Mouse (Mus musculus) right cerebral cortex, postnatal 14 days (tissue): Measurements from ENCODE around the gene Sspo.
A peak's percentile ranks its signal among the peaks of the same experiment; 100 is the strongest.

Source experiments
- DNase-seq: peaks from one replicate; pipeline ENCODE4 v3.0.0; 2022

Gene Sspo

GRCm38 (mm10) chr6:48437679-48438376 lies 10.2 kb upstream of the Sspo start:
- no peak for DNase-seq

- no peak for DNase-seq
These were observed 9.4 kb upstream of the Sspo start for GRCm38 (mm10) chr6:48438475-48439125.

DNA sequence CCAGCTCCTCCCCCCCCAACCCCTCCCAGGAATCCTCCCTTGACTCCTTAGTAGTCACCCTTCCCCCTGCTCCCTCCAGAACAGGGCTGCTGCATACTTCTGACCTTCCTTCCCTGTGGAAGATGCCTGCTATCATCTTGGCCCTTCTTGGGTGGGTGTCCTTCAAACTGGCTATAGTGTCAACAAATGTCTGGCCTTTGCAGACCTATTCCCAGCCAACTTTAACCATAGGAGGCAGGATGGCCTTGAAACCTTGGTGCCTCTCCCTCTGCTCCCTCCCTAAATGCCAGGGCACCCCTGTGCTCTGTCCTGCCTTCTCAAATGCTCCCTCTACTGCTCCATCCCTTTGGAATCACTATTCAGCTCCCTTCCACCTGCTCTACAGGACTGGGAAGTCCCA lies 8.4 kb upstream of the Sspo start:
- DNase-seq, result no peak

- DNase-seq, result no peak
These were observed 7.6 kb upstream of the Sspo start for GRCm38 (mm10) chr6:48440306-48441014.

DNA sequence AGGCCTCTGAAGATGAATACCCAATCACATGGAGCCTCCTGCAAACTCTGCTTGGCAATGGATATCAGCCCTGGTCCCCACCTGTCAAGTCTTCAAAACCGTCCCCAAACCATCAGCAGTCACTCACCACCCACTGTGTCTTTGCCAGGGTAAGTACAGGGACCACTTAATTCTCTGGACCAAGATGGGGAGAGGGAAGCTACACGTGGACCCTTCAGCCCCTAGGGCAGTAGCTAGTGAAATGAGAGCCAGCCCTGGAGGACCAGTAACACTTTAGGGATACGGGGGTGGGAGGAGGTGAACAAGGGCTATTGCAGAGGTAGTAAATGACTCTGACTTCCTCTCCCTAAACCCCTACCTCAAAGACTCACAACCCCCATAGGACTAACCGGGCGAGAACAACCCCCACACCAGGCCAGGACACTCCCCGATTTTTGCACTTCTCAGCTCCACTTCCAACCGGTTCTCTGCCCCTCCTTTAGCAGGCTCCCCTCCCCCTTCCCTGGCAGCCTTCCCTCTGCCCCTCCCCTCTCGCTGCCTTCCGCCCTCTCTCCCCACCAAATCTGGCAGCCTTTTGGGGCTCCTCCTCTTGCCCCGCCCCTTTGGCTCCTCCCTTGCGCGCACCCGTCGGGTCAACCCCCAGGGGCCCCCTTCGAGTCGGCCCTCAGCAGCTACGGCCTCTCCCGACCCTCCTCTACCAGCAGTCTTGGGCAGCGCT lies 4.3 kb upstream of the Sspo start:
- DNase-seq, result peak; percentile 88

- DNase-seq, result peak; percentile 92
These were observed 3.5 kb upstream of the Sspo start for GRCm38 (mm10) chr6:48444310-48445180.

- peak; percentile 51 for DNase-seq
These were observed 2.6 kb upstream of the Sspo start, which contains the start of gene Zfp467 for GRCm38 (mm10) chr6:48445181-48446101. TSS of gene Zfp467 (minus strand) at chr6:48445825.

DNA sequence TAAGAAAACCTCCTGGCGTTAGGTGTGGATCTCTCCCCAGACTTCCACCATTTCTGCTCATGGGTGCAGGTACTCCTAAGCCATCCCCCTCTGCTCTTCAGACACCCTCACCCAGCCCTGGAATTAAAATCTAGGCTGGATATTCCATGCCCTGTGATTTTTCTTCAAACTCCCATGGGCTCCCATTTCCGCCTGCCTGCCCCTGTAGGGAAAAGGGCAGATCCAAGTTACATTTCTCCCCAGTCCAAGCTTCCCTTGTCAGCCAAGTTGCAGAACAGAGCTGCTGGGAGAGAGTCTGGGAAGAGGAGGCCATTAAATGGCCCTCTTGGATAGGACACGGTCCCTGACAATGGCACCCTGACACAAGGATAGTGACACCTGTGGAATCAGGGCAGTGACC lies 1.8 kb upstream of the Sspo start:
- no peak for DNase-seq

DNA sequence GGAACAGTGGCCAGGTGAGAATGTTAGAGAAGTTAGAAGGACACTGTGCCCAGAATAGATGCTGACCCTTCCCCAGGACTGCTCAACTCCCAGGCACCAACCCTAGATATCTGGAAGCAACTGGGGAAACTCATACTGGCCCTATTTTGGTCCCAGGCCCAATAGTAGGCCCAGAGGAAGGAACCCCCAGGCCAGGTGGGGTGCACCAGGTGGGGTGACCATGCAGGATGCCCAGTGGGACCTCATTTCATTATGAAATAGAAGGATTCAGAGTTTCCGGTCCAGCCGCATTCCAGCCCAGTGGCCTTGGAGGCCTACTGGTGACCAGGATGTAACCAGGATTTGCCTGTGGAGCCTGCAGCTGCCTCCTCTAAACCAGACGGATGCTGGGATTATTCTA lies 1.1 kb upstream of the Sspo start:
- DNase-seq, result no peak

- DNase-seq, result no peak
These were observed 498 bp downstream of the Sspo start for GRCm38 (mm10) chr6:48448527-48448926.

- no peak for DNase-seq
These were observed 4.1 kb downstream of the Sspo start for GRCm38 (mm10) chr6:48452151-48452550.

GRCm38 (mm10) chr6:48452771-48453170 lies 4.7 kb downstream of the Sspo start:
- DNase-seq, result no peak

DNA sequence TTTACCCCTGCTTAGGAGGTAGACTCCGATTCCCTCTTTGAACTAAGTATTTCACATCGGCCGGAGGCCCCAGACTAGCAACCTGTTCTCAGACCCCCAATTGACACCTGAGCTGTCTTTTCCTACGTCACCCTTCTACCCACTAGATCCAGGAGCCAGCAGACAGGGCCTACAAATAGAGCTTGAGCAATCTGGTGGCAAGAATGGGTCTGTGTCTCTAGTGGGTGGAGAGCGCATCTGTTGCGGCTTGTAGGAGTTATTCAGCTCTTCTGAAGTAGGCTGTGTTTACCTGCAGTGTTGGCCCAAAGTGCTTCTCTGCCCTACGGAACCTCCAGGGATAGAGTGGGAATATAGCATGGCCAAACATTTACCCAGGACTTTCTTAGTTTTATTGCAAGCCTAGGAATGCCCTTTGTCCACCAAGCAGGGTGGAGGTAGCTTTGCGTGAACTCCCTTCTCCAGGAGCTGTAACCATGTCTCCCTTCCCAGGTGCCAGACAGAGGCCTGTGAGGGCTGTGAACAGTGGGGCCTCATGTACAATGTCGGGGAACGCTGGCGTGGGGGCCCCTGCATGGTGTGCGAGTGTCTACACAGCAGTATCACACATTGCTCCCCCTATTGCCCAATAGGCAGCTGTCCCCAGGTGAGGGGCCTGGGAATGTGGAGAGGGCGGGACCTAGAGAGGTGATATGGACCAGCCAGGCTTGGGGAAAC lies 17.1 kb downstream of the Sspo start:
- DNase-seq, result no peak

DNA sequence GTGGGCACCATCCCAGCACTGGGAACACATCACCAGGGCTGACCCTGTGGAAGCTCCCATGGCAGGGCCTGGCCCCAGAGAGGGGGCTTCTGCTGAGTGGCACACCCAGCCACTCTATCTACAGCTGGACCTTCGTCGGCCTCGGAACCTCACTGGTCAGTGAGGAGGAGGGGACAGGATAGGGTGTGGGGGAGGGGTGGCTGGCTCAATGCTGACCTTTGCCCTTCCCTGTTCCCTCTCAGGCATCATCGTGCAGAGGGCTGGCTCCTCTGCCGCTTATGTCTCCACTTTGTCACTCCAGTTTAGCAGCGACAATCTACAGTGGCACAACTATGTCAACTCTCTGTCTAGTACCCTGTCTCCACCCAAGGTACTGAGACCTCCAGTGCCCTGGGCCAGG lies 18.7 kb downstream of the Sspo start:
- no peak for DNase-seq

DNA sequence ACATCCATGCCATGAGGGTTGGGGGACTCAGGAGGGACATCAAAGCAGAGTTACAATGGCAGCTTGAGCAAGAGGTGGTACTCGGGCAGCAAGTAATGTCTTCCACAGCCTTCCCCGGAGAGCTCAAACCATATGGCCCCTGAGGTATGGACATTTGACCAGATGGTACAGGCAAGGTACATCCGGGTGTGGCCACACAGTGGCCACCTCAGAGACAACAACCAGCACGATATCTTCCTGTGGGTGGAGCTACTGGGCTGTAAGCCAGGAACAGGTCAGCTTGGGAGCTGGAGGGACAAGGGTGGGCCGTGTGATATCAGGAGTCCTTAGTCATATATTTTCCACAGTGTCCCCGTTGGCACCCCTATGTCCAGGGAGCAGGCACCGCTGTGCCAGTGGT lies 19.5 kb downstream of the Sspo start:
- no peak for DNase-seq

DNA sequence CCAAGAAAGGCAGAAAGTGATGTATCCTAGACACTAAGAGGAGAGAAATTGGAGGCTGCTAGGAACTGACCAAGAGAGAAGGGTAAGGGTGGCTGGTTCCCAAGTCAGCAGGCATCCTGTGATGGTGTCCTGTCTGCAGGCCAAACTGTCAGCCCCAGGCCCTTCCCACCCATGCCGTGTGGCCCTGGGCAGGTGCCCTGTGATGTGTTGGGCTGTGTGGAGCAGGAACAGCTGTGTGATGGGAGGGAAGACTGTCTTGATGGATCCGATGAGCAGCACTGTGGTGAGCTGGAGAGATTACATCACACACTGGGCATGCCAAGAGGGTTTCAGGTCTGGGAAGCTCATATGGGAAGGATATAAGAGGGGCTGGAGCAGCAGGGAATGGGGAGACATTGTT lies 22.7 kb downstream of the Sspo start:
- no peak for DNase-seq

GRCm38 (mm10) chr6:48478446-48478845 lies 30.4 kb downstream of the Sspo start:
- no peak for DNase-seq

- DNase-seq, result no peak
These were observed 34.5 kb downstream of the Sspo start for GRCm38 (mm10) chr6:48482501-48482900.

DNA sequence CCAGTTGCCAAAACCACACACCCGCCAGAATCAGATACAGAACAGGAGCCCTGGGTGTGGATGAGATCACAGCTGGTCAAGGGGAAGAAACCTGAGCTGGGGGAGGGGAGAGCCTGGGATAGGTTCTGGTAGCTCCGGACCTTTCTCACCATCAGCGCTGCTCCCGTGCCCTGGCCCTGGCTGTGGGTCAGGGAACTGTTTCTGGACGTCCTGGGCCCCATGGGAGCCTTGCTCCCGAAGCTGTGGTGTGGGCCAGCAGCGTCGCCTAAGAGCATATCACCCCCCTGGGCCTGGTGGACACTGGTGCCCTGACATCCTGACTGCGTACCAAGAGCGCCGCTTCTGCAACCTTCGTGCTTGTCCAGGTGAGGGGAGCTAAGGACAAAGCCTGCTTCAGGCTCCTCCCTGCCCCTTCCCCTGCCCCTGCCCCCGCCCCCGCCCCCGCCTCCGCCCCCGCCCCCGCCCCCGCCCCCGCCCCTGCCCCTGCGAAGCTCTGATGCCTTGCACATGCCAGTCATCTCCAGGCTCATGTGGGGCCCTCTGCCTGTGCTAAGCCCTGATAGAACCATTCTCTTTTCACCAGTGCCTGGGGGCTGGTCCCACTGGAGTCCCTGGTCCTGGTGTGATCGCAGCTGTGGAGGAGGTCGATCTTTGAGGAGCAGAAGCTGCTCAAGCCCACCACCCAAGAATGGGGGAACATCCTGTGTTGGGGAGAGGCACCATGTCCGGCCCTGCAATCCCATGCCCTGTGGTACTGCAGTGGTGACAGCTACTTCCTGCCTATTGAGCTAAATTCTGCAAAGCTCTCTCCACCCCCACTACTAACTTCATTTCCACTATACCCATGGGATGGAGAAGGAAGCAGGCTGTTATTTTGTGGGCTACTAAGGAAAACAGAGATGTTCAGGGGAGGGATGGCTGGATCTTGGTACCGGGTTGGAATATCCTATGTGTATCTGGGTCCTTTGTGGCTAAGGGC lies 40.0 kb downstream of the Sspo start:
- no peak for DNase-seq
